Mouse (Mus musculus): Measurements from ENCODE around the gene Lhx9. TPM values are rescaled to one million over a fixed set of nuclear protein-coding genes. Genes with fewer than 3 reads are reported as not detected.

The Lhx9 gene
- polyA plus RNA-seq, 1 experiment from 2014 or later = not detected

DNA sequence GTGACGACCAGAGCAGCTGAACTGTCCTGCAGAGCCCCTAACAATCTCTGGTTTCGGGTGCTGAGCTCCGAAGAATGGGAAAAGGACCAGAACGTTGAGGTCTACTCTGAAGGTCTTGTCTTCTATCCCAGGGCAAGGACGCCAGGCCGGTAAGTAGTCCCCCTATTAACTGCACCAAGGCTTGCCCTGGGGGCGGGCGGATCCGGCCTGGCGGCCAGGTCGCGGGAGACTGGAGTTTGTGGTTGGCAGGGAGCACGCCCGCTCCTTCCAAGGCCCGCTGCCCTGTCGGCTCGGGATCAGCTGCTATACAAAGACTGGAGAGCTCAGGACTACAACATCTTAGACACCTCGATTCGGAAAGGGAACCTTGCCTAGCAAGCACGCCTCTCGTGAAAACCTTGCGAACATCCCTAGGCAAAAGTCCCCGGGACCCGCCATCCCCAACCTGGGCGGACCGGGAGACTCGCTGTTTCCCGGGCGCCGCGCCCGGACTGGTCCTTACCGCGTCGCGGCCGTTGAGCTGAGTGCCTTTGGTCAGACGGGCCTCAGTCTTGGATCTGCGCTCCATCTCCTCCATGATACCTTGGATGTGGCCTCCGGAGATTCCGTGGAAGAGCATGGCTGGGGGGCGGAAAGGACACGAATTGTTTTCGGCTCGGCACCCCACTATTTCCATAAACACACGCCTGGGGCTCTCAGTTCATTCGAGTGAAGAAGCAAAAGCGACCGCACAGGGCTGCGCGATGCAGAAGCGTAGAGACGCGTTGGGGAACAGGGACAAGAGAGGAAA, 6.9 kb downstream of the Lhx9 start:
- peak overlapping the region; percentile 59 for H3K4me2 ChIP-seq (ENCODE audit: low read depth, low read length)

DNA sequence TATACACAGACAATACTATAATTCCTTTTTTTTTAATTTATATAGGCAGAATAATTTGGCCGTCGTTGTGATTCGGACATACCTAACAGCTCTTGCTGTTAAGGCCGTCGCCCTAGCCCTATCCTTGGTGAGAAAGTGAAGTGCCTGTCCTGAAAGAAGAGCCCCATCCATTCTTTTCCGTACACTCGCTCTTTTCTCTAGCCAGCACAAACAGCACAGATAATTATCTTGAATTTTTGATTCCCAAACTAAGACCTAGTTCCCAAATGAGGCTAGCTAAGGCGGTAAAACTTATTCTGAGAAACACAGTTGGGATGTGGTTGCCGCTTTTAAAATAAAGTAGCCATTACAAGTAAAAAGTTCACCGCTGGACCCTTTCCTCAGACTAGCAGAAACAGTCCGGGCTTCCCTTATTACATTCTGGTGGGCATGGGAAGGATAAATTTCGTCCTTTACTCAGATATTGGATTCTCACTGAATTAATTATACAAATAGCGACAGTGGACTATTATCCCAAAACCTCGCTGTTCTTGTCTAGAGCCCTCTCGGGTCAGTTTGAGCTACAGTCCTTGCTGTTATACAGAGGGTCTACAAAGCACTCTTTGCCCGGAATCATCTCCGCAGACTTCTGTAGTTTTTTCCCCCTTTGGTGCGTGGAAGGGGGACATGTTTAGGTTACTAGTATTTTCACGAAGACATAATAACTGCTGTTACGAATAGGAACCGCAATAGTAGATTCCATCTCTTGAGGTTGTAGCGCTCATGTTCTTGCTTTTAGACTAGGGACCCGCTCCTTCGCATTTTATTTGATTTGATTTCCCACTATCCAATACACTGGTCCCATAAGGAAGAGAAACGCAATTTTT, 7.7 kb downstream of the Lhx9 start:
- ATAC-seq (ENCODE audit: low read depth) = no peak
- no peak overlapping the region for H3K4me2 ChIP-seq (ENCODE audit: low read depth, low read length)
- no peak overlapping the region; the same call in 1 of the 2 replicates for H3K4me3 ChIP-seq (ENCODE audit: low read length)

More for the DNA sequence above, 6.9 kb downstream of the Lhx9 start:
- H3K4me1 ChIP-seq (replicated peaks; ENCODE audit: control insufficient read depth, insufficient read depth, low read length) = peaks cover 12% of the 10 kb centered on the region
- peak overlapping the region; percentile 34 for H3K9ac ChIP-seq (ENCODE audit: low read length)
- H3K36me3 ChIP-seq (ENCODE audit: control insufficient read depth, insufficient read depth, low read length) = no peaks in the 10 kb centered on the region
- no peaks in the 10 kb centered on the region for H3K9me3 ChIP-seq (ENCODE audit: control insufficient read depth, low read length)
- H3K27me3 ChIP-seq (ENCODE audit: control insufficient read depth, insufficient read depth, low read depth, low read length) = peaks cover 84% of the 10 kb centered on the region
- peak overlapping the region; percentile 44 for H3K4me3 ChIP-seq (ENCODE audit: low read length)
- 5% methylated on average over 54 of the region's 54 CpGs for WGBS
- H3K27ac ChIP-seq (ENCODE audit: low read length) = no peak overlapping the region
- ATAC-seq (ENCODE audit: low read depth) = peak; percentile 61

DNA sequence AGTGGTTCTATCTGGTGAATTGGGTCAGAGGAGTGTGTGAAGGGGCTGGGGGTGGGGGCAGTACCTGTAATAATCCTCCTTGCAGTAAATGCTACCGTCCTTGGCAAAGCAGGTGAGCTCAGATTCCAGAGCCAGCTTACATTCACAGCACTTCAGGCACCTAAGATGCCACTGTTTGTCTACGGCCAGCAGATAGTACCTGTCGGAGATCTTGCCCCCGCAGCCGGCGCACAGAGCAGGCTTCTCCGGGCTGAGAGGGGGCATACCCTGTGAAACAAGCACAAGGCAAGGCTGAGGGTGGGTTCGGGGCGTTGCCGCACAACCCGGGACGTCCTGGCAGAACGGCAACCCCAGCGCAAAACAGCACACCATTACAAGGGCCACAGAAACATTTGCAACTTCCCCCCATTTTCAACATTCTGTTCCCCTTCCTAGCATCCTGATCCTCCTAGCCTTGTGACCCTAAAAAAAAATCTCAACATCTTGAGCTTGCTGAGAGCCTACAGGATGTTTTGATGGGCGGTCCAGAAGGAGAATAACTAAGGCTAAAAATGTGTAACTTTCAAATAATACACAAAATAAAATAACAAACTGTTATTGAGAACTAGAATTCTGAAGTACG, 8.5 kb downstream of the Lhx9 start:
- Histone ChIP-seq H3K9me3 (ENCODE audit: control insufficient read depth, low read length) (no peaks in the 10 kb centered on the region), H3K36me3 (ENCODE audit: control insufficient read depth, insufficient read depth, low read length) (no peaks in the 10 kb centered on the region), H3K27me3 (ENCODE audit: control insufficient read depth, insufficient read depth, low read depth, low read length) (peaks cover 83% of the 10 kb centered on the region), H3K9ac (ENCODE audit: low read length) (no peak overlapping the region), H3K4me3 (ENCODE audit: low read length) (no peak overlapping the region), H3K27ac (ENCODE audit: low read length) (no peak overlapping the region), H3K4me2 (ENCODE audit: low read depth, low read length) (no peak overlapping the region), H3K4me1 (replicated peaks; ENCODE audit: control insufficient read depth, insufficient read depth, low read length) (peaks cover 12% of the 10 kb centered on the region)
- ATAC-seq (ENCODE audit: low read depth) = no peak
- WGBS = 4% methylated on average over 16 of the region's 16 CpGs

More for the DNA sequence above, 7.7 kb downstream of the Lhx9 start:
- 9% methylated on average over 25 of the region's 25 CpGs for WGBS
- H3K9me3 ChIP-seq (ENCODE audit: control insufficient read depth, low read length) = no peaks in the 10 kb centered on the region
- H3K27me3 ChIP-seq (ENCODE audit: control insufficient read depth, insufficient read depth, low read depth, low read length) = peaks cover 84% of the 10 kb centered on the region
- H3K9ac ChIP-seq (ENCODE audit: low read length) = no peak overlapping the region
- no peak overlapping the region for H3K27ac ChIP-seq (ENCODE audit: low read length)
- no peaks in the 10 kb centered on the region for H3K36me3 ChIP-seq (ENCODE audit: control insufficient read depth, insufficient read depth, low read length)
- peaks cover 12% of the 10 kb centered on the region for H3K4me1 ChIP-seq (replicated peaks; ENCODE audit: control insufficient read depth, insufficient read depth, low read length)

DNA sequence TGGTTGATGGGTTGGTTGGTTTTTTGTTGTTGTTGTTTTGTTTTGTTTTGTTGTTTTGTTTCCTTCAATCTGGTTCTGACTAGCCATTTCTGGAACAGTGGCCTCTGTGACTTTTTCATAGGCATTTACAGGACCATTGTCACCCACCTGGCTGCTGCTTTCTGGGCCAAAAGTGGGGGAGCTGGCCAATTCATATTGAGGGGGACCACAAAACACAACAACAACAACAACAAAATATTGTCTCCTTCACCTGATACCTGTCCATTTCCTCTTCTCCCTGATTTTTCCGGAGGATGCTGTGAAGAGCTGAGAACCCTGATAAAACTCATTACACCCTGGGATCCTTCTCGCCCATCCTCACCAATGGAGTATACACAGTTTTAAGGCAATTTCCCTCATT, 9.1 kb downstream of the Lhx9 start:
- H3K9me3 ChIP-seq (ENCODE audit: control insufficient read depth, low read length) = no peaks in the 10 kb centered on the region
- peaks cover 12% of the 10 kb centered on the region for H3K4me1 ChIP-seq (replicated peaks; ENCODE audit: control insufficient read depth, insufficient read depth, low read length)
- no peak overlapping the region for H3K4me2 ChIP-seq (ENCODE audit: low read depth, low read length)
- no peak for ATAC-seq (ENCODE audit: low read depth)
- no peak overlapping the region for H3K27ac ChIP-seq (ENCODE audit: low read length)
- H3K27me3 ChIP-seq (ENCODE audit: control insufficient read depth, insufficient read depth, low read depth, low read length) = peaks cover 83% of the 10 kb centered on the region
- no peak overlapping the region for H3K9ac ChIP-seq (ENCODE audit: low read length)
- H3K4me3 ChIP-seq (ENCODE audit: low read length) = no peak overlapping the region
- no peaks in the 10 kb centered on the region for H3K36me3 ChIP-seq (ENCODE audit: control insufficient read depth, insufficient read depth, low read length)
- 29% methylated on average over 2 of the region's 2 CpGs for WGBS

DNA sequence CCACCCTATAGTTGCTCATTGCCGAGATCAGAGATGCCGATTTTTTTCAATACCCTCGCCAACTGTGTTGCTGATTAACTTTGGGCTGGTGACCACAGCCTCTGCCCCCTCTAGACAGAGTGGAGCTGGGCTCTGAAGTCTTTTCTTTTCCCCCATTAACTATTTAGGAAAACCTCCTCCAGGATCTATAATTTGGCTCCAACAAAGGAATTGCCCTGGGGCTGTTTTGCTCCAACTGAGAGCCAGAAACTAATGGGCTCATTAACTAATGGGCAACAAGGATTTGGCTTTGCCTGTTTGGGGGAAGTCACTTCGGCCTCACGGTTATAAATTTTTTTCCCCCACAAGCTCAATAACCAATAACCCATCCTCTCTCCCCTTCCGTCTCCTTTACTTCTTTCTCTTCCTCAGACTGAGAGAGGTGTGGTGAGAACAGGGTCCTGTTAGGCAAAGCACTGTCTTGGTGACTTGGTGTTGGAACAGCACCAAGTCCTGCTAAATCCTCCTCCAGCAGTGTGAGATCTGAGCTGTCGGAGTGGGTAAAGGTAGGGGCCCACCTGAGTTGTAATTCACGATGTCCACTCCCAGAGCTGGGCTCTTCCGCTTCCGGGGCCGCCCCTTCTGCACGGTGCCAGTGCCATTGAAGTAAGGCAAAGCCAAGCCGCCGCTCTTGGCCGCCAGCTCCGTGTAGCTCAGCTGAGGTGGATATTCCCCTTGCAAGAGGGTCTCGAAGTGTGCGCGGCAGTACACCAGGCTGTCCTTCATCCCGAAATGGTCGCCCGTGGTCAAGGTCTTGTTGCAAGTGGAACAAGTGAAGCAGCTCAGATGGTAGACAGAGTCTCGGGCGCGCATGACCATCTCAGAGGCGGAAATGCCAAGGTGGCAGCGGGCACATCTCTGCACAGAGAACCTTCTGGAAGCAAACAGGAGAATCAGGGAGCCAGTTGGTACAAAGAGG, 10.3 kb downstream of the Lhx9 start:
- no peak overlapping the region for H3K9ac ChIP-seq (ENCODE audit: low read length)
- 27% methylated on average over 27 of the region's 27 CpGs for WGBS
- H3K36me3 ChIP-seq (ENCODE audit: control insufficient read depth, insufficient read depth, low read length) = no peaks in the 10 kb centered on the region
- no peak for ATAC-seq (ENCODE audit: low read depth)
- H3K4me1 ChIP-seq (replicated peaks; ENCODE audit: control insufficient read depth, insufficient read depth, low read length) = peaks cover 7% of the 10 kb centered on the region
- no peak overlapping the region for H3K4me2 ChIP-seq (ENCODE audit: low read depth, low read length)
- no peaks in the 10 kb centered on the region for H3K9me3 ChIP-seq (ENCODE audit: control insufficient read depth, low read length)
- peaks cover 80% of the 10 kb centered on the region for H3K27me3 ChIP-seq (ENCODE audit: control insufficient read depth, insufficient read depth, low read depth, low read length)
- H3K4me3 ChIP-seq (ENCODE audit: low read length) = peak overlapping the region; percentile 3; the same call in 1 of the 2 replicates
- H3K27ac ChIP-seq (ENCODE audit: low read length) = no peak overlapping the region

DNA sequence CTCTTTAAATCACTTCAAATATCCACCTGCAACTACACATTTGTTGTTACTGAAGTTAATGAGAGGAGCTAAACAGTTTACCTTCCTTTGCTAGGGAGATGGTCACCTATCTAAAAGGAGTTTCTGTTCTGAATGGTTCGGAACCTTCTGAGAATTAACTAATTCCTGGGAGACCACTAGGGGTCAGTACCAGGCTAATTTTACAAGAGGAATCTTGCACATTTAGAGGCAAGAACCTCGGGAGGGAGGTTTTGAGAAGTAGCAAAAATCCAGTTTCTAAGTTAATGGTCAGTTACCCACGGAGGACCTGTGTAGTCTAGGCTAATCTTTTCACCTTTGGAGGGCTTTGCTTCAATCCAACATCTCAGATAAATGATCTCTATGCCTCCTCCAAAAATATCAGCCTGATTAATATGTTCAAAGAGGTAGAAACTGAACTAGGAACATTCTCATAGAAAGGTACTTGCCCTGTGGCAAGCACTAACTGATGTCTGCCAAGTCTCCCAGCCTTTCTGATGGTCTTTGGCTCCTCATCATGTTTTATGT, 12.9 kb downstream of the Lhx9 start:
- 0% methylated on average over 3 of the region's 3 CpGs for whole genome bisulfite sequencing
- peak; percentile 54; the same call in 1 of the 2 replicates for ATAC-seq (ENCODE audit: low read depth)

DNA sequence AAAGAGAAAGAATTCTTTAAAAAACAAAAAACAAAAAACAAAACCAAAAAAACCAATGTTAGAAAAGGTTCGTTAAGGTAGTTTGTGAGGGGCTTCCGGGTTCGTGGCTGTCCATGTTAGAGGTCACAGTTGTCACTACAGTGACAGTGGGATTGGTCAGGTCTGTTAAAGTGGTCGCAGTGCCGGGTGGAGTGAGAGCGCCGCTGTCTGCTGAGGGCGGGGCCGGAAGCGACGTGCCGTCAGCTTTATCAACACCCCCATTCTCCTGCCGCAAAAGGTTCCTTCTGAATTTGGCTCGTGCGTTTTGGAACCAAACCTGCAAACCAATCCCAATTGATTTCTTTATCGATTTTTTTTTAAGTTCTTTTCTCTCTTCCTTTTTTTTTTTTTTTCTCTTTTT, 17.1 kb downstream of the Lhx9 start:
- no peaks in the 10 kb centered on the region for H3K36me3 ChIP-seq (ENCODE audit: control insufficient read depth, insufficient read depth, low read length)
- no peak for ATAC-seq (ENCODE audit: low read depth)
- peak overlapping the region; percentile 21 for H3K4me3 ChIP-seq (ENCODE audit: low read length)
- whole genome bisulfite sequencing = 3% methylated on average over 16 of the region's 16 CpGs
- H3K4me1 ChIP-seq (replicated peaks; ENCODE audit: control insufficient read depth, insufficient read depth, low read length) = no peaks in the 10 kb centered on the region
- H3K27me3 ChIP-seq (ENCODE audit: control insufficient read depth, insufficient read depth, low read depth, low read length) = peaks cover 45% of the 10 kb centered on the region
- H3K4me2 ChIP-seq (ENCODE audit: low read depth, low read length) = peak overlapping the region; percentile 42
- H3K27ac ChIP-seq (ENCODE audit: low read length) = no peak overlapping the region
- H3K9ac ChIP-seq (ENCODE audit: low read length) = no peak overlapping the region
- no peaks in the 10 kb centered on the region for H3K9me3 ChIP-seq (ENCODE audit: control insufficient read depth, low read length)

More for the DNA sequence above, 12.9 kb downstream of the Lhx9 start:
- Histone ChIP-seq H3K27me3 (ENCODE audit: control insufficient read depth, insufficient read depth, low read depth, low read length) (peaks cover 79% of the 10 kb centered on the region), H3K9ac (ENCODE audit: low read length) (no peak overlapping the region), H3K4me2 (ENCODE audit: low read depth, low read length) (no peak overlapping the region), H3K27ac (ENCODE audit: low read length) (no peak overlapping the region), H3K9me3 (ENCODE audit: control insufficient read depth, low read length) (no peaks in the 10 kb centered on the region), H3K4me1 (replicated peaks; ENCODE audit: control insufficient read depth, insufficient read depth, low read length) (no peaks in the 10 kb centered on the region), H3K4me3 (ENCODE audit: low read length) (no peak overlapping the region), H3K36me3 (ENCODE audit: control insufficient read depth, insufficient read depth, low read length) (no peaks in the 10 kb centered on the region)

DNA sequence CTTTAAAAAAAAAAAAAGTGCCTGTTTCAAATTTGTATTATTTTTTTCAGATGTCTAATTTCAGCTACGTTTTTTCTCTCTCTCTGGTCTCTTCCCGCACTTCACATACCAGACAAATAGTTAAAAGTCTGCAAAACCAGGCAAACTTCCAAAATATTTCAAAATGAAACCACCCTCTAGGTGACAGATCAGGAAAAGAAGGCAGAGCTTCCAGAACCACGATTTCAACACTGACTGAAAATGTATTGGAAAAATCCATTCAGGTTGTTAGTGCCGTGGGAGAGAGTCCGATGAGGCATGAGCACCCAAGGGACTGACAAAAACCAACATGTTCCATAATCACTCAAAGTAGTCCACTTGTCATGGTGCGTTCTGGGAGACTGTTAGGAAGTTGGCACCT, 21.5 kb downstream of the Lhx9 start:
- Histone ChIP-seq H3K9ac (ENCODE audit: low read length) (no peak overlapping the region), H3K4me3 (ENCODE audit: low read length) (no peak overlapping the region), H3K4me1 (replicated peaks; ENCODE audit: control insufficient read depth, insufficient read depth, low read length) (no peaks in the 10 kb centered on the region), H3K9me3 (ENCODE audit: control insufficient read depth, low read length) (no peaks in the 10 kb centered on the region), H3K27ac (ENCODE audit: low read length) (no peak overlapping the region), H3K4me2 (ENCODE audit: low read depth, low read length) (no peak overlapping the region), H3K27me3 (ENCODE audit: control insufficient read depth, insufficient read depth, low read depth, low read length) (peaks cover 8% of the 10 kb centered on the region), H3K36me3 (ENCODE audit: control insufficient read depth, insufficient read depth, low read length) (no peaks in the 10 kb centered on the region)
- no peak for ATAC-seq (ENCODE audit: low read depth)
- 35% methylated on average over 6 of the region's 6 CpGs for WGBS
